Mouse (Mus musculus) cerebral cortex, adult 2 months (tissue): Measurements from ENCODE around the gene Pycr1.

Experiments used
- WGBS: fragments of 180-500 bp; shearing (Covaris S2); methylation state at CpG from one replicate; pipeline ENCODE4 v1.1.7; 2018; 5-methylcytosine and 5-hydroxymethylcytosine counted together

The Pycr1 gene

DNA sequence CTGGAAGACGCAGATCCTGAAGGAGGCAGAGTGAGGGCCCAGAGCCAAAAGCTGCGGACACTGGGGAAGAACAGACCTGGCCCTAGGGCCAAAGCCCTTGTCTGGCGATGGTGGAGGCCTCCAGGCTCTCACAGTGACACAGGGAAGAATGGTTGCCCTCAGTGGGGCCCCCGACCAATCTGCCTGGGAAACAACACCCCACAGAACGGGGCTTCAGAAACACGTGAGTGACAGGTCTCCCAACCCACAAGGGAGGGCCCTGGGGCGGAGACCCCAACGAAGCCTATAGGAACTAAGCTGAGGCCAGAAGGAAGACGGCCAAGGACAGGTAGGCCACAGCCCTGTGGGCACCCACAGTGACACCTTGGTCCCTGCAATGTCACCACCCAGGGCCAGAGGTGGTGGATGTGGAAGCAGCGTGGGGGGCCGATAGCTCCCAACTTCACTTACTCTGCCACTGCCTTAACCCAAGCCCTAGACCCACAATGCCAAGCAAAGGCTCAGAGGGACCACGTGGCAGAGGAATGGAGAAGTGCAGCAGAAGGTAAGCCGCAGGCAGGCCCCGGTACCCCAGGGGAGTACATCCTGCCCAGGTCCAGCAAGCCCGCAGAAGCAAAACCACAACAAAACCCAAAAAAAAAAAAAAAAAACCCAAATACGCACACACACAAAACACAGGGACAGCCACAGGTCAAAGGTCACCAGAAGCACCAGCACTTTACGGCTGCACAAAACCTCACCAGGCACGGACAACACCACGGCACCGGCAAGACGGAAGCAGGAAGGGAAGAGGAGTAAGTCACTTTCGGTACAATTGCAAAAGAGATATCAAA lies 15.9 kb downstream of the Pycr1 start:
- WGBS: 78% methylated on average over 22 of the region's 22 CpGs

DNA sequence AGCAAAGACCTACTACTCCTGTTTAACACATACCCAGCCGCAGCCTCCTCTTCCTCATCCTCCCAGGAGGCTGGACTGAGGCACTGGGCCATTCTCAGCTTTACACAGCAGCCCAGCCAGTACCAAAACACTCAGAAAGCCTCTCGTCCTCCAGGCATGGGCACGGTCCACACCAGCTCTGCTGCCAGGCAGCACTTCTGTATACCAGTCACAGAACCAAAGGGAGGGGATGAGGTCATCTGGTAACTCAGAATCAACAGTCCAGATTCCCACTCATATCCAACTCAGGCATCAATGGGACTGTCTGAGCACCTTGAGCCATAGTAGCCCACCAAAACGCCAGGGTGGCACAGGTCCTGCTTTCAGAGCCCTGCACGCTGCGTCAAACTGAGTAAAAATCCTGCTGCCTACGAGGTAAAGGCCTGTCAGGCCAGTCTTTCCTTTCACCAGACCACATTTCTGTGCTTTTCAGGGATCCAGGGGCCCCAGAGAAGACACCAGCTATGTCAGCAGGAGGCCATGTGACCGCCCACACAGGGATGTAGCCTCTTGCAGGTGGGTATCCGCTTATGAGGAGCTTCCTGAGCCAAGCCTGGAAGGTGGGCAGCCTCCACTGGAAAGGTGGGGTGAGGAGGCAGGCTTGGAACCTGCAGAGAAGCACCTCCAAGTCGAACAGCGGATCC lies 16.6 kb downstream of the Pycr1 start:
- WGBS: 73% methylated on average over 11 of the region's 11 CpGs

DNA sequence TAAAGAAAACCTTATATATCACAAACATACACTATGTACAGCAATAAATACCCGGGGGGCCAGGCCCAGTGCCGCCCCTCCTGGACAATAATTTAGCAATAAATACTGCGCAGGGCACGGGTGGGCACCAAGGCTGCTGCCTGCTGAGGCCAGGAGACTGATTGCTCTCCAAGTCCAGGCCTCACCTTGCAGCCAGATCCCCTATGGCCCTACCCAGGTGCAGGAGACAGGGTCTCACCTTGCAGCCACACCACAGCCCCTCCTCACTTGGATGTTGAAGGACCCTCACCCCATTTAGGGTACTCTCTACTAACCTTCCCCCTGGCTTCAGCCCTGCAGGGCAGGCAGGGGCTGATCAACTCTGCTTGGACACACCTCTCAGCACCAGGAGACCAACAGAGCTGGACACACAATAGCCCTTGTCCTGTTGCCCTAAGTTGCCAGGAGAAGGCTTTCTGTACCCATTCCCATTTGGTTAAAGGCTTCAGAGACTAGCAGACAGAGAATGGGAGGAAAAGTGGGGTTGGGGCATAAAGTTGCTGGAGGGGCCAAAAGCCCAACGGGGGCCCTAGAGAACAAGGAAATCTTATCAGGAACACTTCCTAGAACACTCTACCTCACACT lies 18.3 kb downstream of the Pycr1 start, which contains the start of gene Sirt7:
Sirt7 (minus strand) TSS at position 89 of the 624 bp plus-strand sequence.
- 14% methylated on average over 5 of the region's 5 CpGs for WGBS

DNA sequence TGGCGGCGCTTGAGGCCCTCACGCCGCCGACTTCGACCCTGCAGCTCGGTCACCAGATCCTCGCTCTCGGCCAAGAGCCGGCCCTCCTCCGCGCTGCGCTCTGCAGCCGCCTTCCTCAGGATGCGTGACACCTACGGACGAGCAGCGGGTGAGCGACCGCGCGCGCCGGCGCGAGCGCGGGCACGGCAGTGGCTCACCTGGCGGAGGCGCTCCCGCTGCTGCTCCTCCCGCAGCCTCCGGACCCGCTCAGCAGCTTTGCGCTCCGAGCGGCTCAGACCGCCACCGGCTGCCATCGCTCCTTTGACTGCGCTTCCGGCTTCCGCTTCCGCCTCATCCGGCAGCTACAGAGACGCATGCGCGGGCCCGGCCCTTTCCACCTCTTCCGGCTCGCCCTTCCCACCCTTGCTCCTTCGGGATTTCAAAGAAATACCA lies 18.9 kb downstream of the Pycr1 start:
- WGBS: under 1% methylated on average over 53 of the region's 53 CpGs

DNA sequence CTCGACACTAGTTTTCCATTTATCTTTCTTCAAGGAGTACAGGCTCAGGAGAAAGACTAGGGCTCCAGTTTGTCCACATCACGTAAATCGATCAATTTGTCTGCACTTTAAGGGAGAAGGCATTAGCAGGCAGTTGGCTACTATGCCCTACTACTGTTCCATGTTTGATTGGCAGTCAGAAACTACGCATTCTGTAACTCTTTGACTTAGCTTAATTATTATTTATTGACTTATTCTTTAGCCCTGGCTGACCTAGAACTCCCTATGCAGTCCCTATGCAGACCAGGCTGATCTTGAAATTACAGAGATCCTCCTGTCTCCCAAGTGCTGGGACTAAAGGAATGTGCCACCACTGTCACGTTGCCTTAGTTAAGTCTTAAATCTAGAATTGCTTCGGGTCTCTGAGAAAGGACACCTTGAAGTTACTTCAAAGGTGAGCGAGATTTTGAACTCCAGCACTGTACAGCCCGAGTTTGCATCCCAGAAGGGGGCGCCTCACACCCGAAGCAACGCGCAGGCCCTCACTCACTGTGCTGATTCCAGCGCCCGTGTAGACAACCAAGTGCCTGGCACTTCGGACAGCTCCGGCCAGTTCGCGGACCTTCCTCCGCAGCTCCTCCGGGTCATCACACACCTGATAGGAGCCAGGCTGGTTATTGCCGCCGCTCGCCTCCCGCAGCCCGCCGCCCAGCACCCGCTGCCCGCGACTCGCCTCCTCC lies 19.4 kb downstream of the Pycr1 start:
- 13% methylated on average over 27 of the region's 30 CpGs for WGBS

DNA sequence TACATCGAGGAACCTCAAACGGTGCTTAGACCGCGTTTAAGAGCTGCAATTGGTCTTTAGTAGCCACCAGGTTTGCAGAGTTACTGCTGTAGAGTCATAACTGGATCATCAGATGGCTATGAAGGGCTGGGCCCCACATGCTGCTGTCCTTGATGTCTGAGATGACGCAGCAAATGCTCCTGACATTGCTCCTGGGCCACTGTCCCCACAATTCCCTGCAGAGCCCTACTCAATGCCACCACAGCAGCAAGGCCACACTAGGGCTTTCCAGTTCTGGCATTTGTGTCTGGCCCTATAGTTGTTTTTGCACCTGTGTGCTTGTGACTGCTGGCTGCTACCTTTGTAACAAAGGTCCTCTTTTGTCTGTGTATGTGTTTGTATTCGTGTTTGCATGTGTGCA lies 20.8 kb downstream of the Pycr1 start:
- 89% methylated on average over 6 of the region's 6 CpGs for WGBS

DNA sequence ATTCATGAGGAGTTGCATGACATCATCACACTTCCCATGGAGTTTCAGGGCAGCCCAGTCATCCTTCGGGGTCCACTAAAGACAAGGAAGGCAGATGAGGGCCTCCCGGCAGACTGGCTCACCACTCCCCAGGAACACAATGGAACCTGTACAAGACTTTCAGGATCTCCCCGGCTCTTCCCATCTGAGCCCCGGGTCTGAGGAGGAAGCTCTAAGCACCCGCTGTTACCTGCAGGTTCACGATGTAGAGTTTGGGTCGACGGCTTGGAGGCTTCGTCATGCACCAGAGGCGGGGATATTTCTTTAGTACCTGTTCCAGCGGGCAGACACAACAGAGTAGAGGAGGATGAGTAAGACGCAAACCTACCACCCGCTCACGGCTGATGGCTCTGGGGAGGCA lies 23.4 kb downstream of the Pycr1 start:
- WGBS: 90% methylated on average over 14 of the region's 14 CpGs

DNA sequence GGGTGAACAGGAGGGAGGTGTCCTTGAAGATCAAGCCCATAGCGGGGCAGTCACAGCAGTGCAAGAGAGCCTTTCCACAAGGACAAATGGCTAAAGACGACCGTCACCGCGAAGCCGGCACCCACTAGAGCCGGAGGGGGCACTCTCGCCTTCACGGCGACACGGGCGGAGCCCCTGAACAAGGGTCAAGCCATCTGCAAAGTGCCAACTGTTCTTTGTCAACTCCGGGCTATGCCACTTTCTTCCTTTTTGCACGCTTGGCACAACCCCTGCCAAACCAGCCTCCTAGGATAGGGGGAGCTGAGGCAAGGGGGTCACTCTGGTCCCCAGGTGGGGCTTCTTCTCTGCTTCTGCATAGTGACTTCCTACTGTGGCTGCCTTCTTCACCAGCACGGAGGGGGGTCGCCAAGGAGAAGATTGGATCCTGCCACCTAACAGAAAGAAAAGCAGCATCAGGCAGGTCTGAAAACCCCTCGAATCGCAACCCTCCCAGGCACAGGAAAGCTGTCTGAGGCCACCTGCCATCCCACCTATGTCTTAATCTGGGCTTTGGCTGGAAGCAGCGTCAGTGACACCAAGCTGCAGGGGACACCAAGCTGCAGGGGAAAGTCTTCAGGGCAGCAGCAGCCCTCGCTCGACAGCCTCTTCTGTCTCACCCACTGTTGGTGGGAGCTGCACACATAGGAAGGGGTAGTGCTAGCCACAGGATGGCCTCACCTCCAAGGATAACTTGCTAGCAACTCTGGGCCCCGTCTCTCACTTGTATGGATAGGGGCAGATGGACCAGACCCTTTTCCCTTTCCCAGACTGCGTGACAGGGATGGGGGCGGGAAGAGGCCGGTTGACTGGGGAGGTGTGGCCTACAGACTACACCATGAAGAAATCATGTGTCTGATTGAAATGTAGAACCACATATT lies 24.7 kb downstream of the Pycr1 start:
- WGBS: 91% methylated on average over 25 of the region's 25 CpGs

DNA sequence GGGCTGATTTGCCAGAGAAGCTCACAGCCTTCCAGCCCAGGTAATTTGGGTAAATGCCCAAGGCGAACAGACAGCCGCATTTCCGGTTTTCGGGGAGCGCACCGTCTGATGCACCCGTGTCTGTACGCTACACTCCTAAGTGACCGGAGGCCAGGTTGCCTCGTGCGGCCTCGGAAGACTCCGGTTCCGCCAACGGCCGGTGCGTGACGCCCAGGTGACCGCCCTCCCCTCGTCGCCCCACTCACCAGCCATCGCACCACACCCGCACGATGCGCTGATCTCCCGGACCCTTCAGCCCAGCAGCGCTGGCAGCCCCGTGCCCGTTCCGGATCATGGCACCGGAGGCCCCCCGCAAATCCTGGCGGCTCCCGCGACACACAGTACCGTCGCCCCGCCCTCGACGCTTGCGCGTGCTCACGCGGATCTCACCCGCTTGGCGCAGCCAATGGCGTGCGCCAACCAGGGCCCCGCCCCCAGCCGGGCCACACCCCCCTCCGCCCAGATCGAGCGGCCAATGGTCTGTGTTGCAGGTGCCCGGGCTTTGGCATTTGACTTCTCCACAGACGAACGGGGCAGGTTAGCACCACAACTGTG lies 26.0 kb downstream of the Pycr1 start, which contains the start of gene Pcyt2:
Pcyt2 (minus strand) TSS at position 418 of the 594 bp plus-strand sequence.
- under 1% methylated on average over 56 of the region's 56 CpGs for WGBS

DNA sequence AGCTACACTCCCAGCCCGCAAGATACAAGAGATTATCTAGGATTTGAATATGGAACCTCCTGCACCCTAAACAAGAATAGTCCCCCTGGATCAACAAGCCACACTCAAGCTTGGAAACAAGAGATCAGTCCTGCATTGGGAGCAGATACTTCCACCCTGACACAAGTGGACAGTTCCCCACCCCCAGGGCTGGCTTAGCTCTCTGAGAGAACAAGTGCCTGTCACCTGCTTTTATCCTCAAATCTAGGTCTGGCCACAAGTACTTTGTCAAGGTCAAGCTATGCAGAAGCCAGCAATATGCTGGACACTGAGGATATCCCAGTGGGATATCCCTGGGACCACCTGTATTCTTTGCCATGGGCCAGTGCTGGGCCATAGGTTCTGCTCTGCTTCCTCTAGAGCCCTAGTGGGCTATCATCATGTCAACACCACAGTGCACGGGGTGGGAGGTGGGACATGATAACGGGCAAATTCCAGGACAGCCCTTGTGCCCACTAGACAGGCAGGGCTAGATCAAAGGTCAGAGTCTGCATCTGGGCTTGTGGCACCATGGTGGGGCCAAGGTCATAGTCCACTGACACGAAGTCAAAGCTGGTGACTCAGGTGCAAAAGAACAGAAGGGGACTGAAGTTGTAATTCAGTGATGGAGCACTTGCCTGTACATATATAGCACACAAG lies 26.8 kb downstream of the Pycr1 start:
- WGBS: 32% methylated on average over 4 of the region's 4 CpGs

DNA sequence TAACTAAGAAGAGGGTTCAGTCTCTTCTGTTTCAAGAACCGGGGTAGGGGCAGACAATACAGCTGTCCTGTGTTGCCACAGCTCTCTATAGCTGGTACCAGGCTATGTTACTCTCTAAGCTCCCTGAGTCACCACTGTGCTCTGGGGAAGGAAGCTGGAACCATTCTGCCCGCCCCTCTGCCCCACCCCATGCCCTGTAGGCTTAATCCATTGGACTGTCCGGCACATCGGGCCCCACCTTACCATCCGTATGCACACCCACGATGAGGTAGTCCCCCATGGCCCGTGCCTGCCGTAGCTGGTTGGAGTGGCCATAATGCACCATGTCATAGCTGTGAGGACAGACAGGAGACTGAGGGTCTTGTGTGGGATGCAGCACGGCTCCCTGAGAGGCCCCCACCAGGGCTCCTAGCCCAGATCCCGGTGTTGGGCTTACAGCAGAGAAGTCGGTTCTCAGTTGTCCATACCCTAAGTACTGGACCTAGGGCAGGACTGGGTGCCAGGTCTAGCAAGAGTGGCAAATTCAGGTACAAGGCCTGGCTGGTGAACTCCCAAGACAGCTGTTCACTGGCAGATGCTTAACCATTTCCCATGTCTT lies 27.9 kb downstream of the Pycr1 start:
- 71% methylated on average over 11 of the region's 11 CpGs for WGBS

DNA sequence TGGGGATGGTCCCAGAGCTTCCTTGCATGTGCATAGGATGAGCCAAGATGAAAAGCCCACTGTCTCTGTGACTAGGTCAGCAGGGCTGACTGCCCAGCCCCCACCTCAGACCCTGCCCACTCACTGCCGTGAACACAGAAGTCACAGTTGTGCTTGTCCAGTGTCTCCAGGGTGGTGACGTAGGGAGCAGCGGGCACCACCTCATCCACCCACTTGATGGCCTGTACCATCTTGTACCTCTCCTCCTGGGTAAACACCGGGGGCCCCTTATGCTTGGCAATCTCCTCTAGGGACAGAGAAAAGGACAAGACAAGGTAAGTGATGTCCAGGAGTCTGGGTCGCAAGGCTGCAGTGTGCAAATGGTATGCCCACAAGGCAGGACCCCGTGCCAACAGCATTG lies 28.4 kb downstream of the Pycr1 start:
- WGBS: 74% methylated on average over 6 of the region's 6 CpGs

DNA sequence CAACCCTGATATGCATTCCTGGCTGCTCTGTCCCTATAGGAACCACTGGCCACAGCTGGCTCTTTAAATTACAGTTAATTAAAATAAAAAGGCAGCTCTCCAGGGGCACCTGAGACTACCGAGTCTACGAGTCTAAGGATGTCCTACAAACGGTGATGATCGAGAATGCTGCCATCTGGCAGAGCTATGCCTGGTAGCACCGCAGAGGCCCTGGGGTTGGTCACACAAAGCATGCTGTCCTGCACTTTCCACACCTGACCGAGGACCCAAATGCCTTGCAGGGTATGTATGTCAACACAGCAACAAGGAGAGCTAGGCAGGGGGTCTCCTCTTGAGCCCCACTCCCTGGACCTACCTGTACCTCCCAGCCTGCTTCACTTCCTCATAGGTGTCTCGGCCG lies 29.6 kb downstream of the Pycr1 start:
- WGBS: 77% methylated on average over 8 of the region's 8 CpGs

DNA sequence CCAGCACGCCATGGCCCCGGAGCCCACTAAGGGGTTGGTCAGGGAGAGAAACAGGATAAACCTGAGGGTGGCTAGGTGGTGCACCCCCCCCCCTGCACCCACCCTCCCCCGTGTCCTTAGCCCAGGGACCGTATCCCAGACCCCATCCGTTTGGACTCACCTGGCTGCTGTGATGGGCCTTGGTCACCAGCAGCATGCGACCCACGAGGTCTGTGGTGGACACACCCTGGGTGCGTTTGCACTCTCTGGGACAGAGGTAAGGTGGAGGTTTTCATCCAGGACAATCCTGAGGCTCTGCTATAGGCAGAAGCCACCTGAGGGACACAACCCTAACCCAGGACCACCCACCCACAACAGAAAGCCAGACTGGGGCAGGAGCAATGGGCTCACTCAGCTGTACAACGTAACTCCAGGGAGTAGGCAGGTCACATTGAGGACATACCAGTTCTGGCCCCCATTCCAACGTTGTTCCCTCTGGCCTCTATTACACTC lies 30.0 kb downstream of the Pycr1 start:
- 88% methylated on average over 10 of the region's 10 CpGs for WGBS

DNA sequence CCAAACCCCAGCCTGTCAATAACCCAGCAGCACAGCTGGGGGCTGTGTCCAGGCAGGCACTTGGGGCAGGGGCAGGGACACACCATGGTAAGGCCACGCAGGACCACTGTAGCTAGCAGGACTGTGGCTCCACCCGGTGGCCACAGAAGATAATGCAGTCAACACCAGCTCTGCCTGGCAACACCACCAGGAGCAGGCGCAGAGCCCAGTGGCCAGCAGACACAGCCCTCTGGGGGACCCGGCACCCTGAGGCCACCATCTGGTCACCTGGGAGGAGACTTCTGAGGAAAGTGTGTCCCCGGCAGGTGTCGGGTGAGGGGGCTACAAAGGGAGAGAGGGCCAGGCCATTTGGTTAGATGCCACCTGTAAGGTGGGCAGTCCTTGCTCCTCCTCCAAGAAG lies 30.8 kb downstream of the Pycr1 start:
- WGBS: 37% methylated on average over 6 of the region's 6 CpGs

DNA sequence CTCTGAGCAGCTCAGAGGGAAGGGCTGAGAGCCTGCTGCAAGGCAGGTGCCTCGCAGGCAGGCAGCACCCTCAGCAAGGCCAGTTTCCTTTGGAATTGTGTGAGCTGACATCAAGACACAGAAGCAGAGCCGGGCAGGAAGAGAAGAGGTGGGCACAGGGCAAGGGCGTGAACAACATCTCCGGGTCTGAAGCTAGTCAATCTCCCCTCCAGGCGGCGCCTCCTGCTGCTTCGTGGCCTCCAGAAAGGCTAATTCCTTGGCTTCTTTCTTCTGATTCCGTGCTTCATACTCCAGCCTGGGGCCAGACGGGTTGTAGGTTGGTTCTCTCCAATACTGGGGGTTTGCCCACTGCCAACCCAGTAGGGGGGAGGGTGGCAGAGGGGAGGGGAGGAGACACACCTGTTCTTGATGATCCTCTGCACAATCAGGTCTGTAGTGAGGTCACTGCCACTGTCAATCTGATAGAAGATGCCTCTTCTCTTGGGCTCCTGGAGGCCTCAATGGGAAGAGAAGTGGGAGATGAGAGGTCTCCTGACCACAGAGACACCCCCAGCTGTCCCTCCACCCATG lies 33.0 kb downstream of the Pycr1 start:
- WGBS: 72% methylated on average over 9 of the region's 9 CpGs

DNA sequence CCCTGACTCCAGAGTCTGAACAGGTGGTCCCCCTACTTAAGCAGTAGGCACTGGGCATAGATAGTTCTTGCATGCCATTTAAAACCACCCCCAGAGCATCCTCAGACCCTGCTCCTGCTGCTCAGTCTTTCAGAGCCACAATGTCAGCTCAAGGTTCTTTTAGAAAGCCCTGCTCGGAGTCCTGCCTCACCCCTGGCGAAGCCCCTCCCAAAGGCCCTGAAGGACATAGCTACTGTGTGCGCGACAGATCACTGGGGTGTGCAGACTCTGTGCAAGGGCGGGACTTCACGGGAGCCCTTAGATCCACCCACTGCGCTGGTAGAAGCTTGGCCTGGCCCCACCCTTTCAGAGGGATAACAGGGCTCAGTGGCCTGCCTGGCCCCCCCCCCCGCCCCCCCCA lies 34.3 kb downstream of the Pycr1 start:
- 40% methylated on average over 8 of the region's 8 CpGs for WGBS

DNA sequence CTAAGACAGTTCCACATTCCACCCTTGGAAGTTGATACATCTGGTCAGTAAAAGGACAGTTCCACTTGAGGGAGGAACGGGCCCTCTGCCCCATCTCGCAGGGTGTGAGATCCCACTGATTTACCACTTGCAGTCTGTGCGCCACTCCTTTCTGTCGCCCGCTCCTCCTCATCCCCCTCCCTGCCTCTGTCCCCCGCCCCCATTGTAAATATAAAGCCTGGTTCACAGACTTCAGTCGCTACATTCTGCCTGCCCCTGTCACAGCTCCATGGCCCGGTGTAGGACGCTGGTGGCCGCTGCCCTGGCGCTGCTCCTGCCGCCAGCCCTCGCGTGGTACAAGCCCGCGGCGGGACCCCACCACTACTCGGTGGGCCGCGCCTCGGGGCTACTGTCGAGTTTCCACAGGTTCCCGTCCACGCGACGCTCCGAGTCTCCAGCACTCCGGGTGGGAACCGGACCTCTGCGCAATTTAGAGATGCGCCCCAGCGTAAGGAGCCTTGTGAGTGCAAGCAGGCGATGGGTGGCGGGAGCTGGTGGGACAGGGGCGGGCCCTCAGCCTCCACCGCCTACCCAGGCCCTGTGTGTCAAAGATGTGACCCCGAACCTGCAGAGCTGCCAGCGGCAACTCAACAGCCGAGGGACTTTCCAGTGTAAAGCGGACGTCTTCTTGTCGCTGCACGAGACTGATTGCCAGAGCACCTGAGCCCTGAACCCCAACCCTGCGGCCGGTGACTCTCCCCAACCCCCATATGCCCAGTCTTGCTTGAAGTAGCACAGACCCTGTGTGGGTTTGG lies 35.1 kb downstream of the Pycr1 start, which contains the start of gene Npb:
Npb (plus strand) TSS at position 237 of the 794 bp plus-strand sequence.
- 14% methylated on average over 45 of the region's 45 CpGs for WGBS
